Mouse (Mus musculus): Measurements from ENCODE around the gene 1520401A03Rik. TPM values are rescaled to one million over a fixed set of nuclear protein-coding genes. Genes with fewer than 3 reads are reported as not detected.

The 1520401A03Rik gene
- polyA plus RNA-seq, 1 experiment from 2014 or later, result 0.04 TPM

GRCm38 (mm10) chr17:23703301-23703700, 19.3 kb downstream of the 1520401A03Rik start:
- Histone ChIP-seq H3K4me3 (ENCODE audit: low read depth, low read length) (no peak overlapping the region), H3K36me3 (ENCODE audit: control insufficient read depth, insufficient read depth, low read length) (no peaks in the 10 kb centered on the region), H3K9me3 (ENCODE audit: control insufficient read depth, low read length) (no peaks in the 10 kb centered on the region), H3K4me2 (ENCODE audit: low read length) (no peak overlapping the region), H3K9ac (ENCODE audit: low read length) (no peak overlapping the region), H3K27ac (ENCODE audit: low read depth) (no peak overlapping the region), H3K27me3 (replicated peaks; ENCODE audit: control insufficient read depth, insufficient read depth, low read length) (peaks cover 25% of the 10 kb centered on the region; the same call in 1 of the 2 replicates), H3K4me1 (replicated peaks; ENCODE audit: control insufficient read depth, insufficient read depth, low read length) (no peaks in the 10 kb centered on the region)
- no peak for ATAC-seq (replicated peaks; ENCODE audit: low FRiP score, low TSS enrichment, low read depth)
- WGBS, result 86% methylated on average over 9 of the region's 9 CpGs
- DNase-seq (ENCODE audit: low spot score), result no peak

DNA sequence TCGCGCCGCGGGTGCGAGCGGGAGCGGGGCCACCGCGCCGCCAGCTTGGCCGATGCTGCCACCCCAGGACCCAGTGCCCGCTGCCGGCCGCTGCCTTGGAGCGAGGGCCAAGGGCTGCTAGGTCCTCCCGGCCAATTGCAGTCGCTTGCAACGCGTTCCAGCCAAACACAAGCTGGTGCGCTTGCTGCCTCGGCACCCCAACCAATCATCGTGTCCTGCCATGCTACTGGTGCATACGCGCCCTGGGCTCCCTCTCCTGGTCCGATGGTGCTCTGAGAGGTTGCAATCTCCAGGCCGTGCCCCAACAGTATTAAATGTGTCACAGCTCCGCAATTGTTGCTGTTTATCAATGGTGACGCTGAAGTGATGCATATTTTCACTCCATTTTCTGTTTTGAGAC, 22.5 kb downstream of the 1520401A03Rik start:
- peak; percentile 87 for DNase-seq (ENCODE audit: low spot score)
- peak overlapping the region; percentile 52 for H3K4me3 ChIP-seq (ENCODE audit: low read depth, low read length)
- no peaks in the 10 kb centered on the region; the same call in 1 of the 2 replicates for H3K4me1 ChIP-seq (replicated peaks; ENCODE audit: control insufficient read depth, insufficient read depth, low read length)
- H3K9ac ChIP-seq (ENCODE audit: low read length), result peak overlapping the region; percentile 41
- peak overlapping the region; percentile 99 for H3K4me2 ChIP-seq (ENCODE audit: low read length)
- ATAC-seq (replicated peaks; ENCODE audit: low FRiP score, low TSS enrichment, low read depth), result peak; percentile 90
- WGBS, result 0% methylated on average over 27 of the region's 28 CpGs
- H3K27me3 ChIP-seq (replicated peaks; ENCODE audit: control insufficient read depth, insufficient read depth, low read length), result peaks cover 21% of the 10 kb centered on the region; the same call in 1 of the 2 replicates
- H3K36me3 ChIP-seq (ENCODE audit: control insufficient read depth, insufficient read depth, low read length), result no peaks in the 10 kb centered on the region
- H3K9me3 ChIP-seq (ENCODE audit: control insufficient read depth, low read length), result no peaks in the 10 kb centered on the region
- no peak overlapping the region for H3K27ac ChIP-seq (ENCODE audit: low read depth)

DNA sequence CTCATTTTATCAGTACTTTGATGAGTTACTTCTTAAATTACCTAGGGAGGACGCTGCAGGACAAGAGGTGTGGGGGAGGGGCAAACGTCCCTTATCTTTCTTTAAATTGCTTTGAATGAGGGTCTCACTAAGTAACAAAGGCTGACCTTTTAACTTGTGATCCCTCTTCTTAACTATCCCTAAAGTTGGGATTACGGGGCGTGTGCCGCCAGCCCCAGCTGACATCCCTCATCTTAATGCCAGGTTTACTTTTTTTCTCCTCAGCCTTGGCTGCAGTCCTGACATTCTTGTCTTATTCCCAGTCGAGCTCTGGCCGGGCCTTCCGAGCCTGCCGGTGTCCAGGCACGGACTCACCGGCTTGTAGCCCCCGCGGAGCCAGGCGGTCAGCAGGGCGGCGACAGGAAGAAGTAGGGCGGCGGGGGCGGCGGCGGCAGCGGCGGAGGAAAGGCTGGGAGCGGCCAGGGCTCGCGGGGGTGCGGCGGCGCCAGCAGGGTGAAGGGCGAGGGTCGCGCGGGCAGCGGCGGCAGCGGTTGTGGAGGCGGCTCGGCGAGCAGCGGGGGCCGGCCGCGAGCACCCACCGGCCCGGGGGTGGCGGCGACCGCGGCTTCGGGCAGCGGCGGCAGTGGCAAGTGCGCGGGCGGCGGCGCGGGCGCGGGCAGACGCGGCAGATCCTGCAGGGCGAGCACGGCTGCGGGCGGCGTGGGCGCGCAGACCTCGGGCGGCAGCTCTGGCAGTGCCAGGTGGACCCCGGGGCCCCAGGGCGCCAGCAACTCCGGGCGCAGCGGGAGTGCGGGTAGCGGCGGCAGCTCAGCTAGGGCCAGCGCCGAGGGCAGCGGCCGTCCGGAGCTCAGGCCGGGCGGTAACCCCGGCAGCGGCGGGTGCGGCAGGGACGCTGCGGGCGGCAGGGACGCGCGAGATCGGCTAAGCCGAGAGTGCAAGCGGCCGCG, 23.2 kb downstream of the 1520401A03Rik start:
- H3K9me3 ChIP-seq (ENCODE audit: control insufficient read depth, low read length), result no peaks in the 10 kb centered on the region
- peak overlapping the region; percentile 99 for H3K4me2 ChIP-seq (ENCODE audit: low read length)
- peak overlapping the region; percentile 41 for H3K9ac ChIP-seq (ENCODE audit: low read length)
- no peak overlapping the region for H3K27ac ChIP-seq (ENCODE audit: low read depth)
- no peaks in the 10 kb centered on the region; the same call in 1 of the 2 replicates for H3K4me1 ChIP-seq (replicated peaks; ENCODE audit: control insufficient read depth, insufficient read depth, low read length)
- peaks cover 21% of the 10 kb centered on the region; the same call in 1 of the 2 replicates for H3K27me3 ChIP-seq (replicated peaks; ENCODE audit: control insufficient read depth, insufficient read depth, low read length)
- H3K36me3 ChIP-seq (ENCODE audit: control insufficient read depth, insufficient read depth, low read length), result no peaks in the 10 kb centered on the region
- ATAC-seq (replicated peaks; ENCODE audit: low FRiP score, low TSS enrichment, low read depth), result peak; percentile 29
- no peak for DNase-seq (ENCODE audit: low spot score)
- under 1% methylated on average over 61 of the region's 101 CpGs for WGBS
- H3K4me3 ChIP-seq (ENCODE audit: low read depth, low read length), result peak overlapping the region; percentile 52

GRCm38 (mm10) chr17:23695801-23696200, 26.8 kb downstream of the 1520401A03Rik start:
- 11% methylated on average over 3 of the region's 3 CpGs for WGBS
- no peak overlapping the region for H3K9ac ChIP-seq (ENCODE audit: low read length)
- DNase-seq (ENCODE audit: low spot score) (no peak), ATAC-seq (replicated peaks; ENCODE audit: low FRiP score, low TSS enrichment, low read depth) (no peak)
- no peaks in the 10 kb centered on the region; the same call in 1 of the 2 replicates for H3K4me1 ChIP-seq (replicated peaks; ENCODE audit: control insufficient read depth, insufficient read depth, low read length)
- no peak overlapping the region for H3K27ac ChIP-seq (ENCODE audit: low read depth)
- H3K27me3 ChIP-seq (replicated peaks; ENCODE audit: control insufficient read depth, insufficient read depth, low read length), result peaks cover 18% of the 10 kb centered on the region; the same call in 1 of the 2 replicates
- no peaks in the 10 kb centered on the region for H3K36me3 ChIP-seq (ENCODE audit: control insufficient read depth, insufficient read depth, low read length)
- H3K4me2 ChIP-seq (ENCODE audit: low read length), result no peak overlapping the region
- no peak overlapping the region for H3K4me3 ChIP-seq (ENCODE audit: low read depth, low read length)
- H3K9me3 ChIP-seq (ENCODE audit: control insufficient read depth, low read length), result no peaks in the 10 kb centered on the region

GRCm38 (mm10) chr17:23694491-23694890, 28.1 kb downstream of the 1520401A03Rik start:
- H3K4me1 ChIP-seq (replicated peaks; ENCODE audit: control insufficient read depth, insufficient read depth, low read length), result no peaks in the 10 kb centered on the region; the same call in 1 of the 2 replicates
- peak; percentile 70 for ATAC-seq (replicated peaks; ENCODE audit: low FRiP score, low TSS enrichment, low read depth)
- H3K4me3 ChIP-seq (ENCODE audit: low read depth, low read length), result no peak overlapping the region
- no peaks in the 10 kb centered on the region for H3K36me3 ChIP-seq (ENCODE audit: control insufficient read depth, insufficient read depth, low read length)
- WGBS, result 62% methylated on average over 1 of the region's 1 CpGs
- no peak overlapping the region for H3K9ac ChIP-seq (ENCODE audit: low read length)
- no peak overlapping the region for H3K4me2 ChIP-seq (ENCODE audit: low read length)
- no peak overlapping the region for H3K27ac ChIP-seq (ENCODE audit: low read depth)
- H3K9me3 ChIP-seq (ENCODE audit: control insufficient read depth, low read length), result no peaks in the 10 kb centered on the region
- DNase-seq (ENCODE audit: low spot score), result no peak
- H3K27me3 ChIP-seq (replicated peaks; ENCODE audit: control insufficient read depth, insufficient read depth, low read length), result peaks cover 10% of the 10 kb centered on the region; the same call in 1 of the 2 replicates

- Histone ChIP-seq H3K36me3 (ENCODE audit: control insufficient read depth, insufficient read depth, low read length) (no peaks in the 10 kb centered on the region), H3K9me3 (ENCODE audit: control insufficient read depth, low read length) (no peaks in the 10 kb centered on the region), H3K4me2 (ENCODE audit: low read length) (no peak within 1 kb of the TSS), H3K9ac (ENCODE audit: low read length) (no peak within 1 kb of the TSS), H3K4me1 (replicated peaks; ENCODE audit: control insufficient read depth, insufficient read depth, low read length) (no peaks in the 10 kb centered on the region), H3K4me3 (ENCODE audit: low read depth, low read length) (no peak within 1 kb of the TSS), H3K27ac (ENCODE audit: low read depth) (no peak within 1 kb of the TSS), H3K27me3 (replicated peaks; ENCODE audit: control insufficient read depth, insufficient read depth, low read length) (peaks cover 39% of the 10 kb centered on the region)
- 23% methylated on average over 15 of the region's 15 CpGs for WGBS
- ATAC-seq (replicated peaks; ENCODE audit: low FRiP score, low TSS enrichment, low read depth) (peak; percentile 38; the same call in 1 of the 2 replicates), DNase-seq (ENCODE audit: low spot score) (no peak)
These were observed 38.5 kb downstream of the 1520401A03Rik start, which contains the start of gene Cldn9 for GRCm38 (mm10) chr17:23683856-23684672. TSS of gene Cldn9 (minus strand) at chr17:23684026.

GRCm38 (mm10) chr17:23683226-23683625, 39.4 kb downstream of the 1520401A03Rik start:
- no peaks in the 10 kb centered on the region for H3K36me3 ChIP-seq (ENCODE audit: control insufficient read depth, insufficient read depth, low read length)
- H3K4me3 ChIP-seq (ENCODE audit: low read depth, low read length), result no peak overlapping the region
- no peak overlapping the region for H3K9ac ChIP-seq (ENCODE audit: low read length)
- H3K4me1 ChIP-seq (replicated peaks; ENCODE audit: control insufficient read depth, insufficient read depth, low read length), result no peaks in the 10 kb centered on the region
- H3K27me3 ChIP-seq (replicated peaks; ENCODE audit: control insufficient read depth, insufficient read depth, low read length), result peaks cover 47% of the 10 kb centered on the region
- 21% methylated on average over 15 of the region's 15 CpGs for WGBS
- DNase-seq (ENCODE audit: low spot score) (no peak), ATAC-seq (replicated peaks; ENCODE audit: low FRiP score, low TSS enrichment, low read depth) (no peak; the same call in 1 of the 2 replicates)
- no peak overlapping the region for H3K4me2 ChIP-seq (ENCODE audit: low read length)
- H3K9me3 ChIP-seq (ENCODE audit: control insufficient read depth, low read length), result no peaks in the 10 kb centered on the region
- H3K27ac ChIP-seq (ENCODE audit: low read depth), result no peak overlapping the region

DNA sequence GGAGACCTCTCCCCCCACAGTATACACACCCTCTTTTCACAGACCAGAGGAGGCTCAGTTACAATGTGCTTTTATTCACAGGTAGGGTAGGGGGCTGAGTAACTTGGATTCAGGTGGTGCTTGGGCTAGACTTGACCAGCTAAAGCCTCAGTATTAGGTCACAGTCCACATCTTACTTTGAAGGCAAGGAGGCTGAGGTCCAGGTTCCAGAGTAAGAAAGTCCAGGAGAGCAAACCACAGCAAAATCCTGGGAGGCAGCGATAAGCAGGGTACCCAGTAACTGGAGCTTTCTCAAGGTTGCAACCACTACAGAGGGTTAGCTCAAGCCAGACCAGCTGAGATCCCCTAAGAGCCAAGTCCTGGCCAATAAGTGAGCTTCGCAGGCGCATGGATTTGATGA, 40.1 kb downstream of the 1520401A03Rik start:
- no peak for DNase-seq (ENCODE audit: low spot score)
- no peaks in the 10 kb centered on the region for H3K4me1 ChIP-seq (replicated peaks; ENCODE audit: control insufficient read depth, insufficient read depth, low read length)
- no peaks in the 10 kb centered on the region for H3K9me3 ChIP-seq (ENCODE audit: control insufficient read depth, low read length)
- no peak overlapping the region for H3K4me3 ChIP-seq (ENCODE audit: low read depth, low read length)
- H3K36me3 ChIP-seq (ENCODE audit: control insufficient read depth, insufficient read depth, low read length), result no peaks in the 10 kb centered on the region
- H3K27me3 ChIP-seq (replicated peaks; ENCODE audit: control insufficient read depth, insufficient read depth, low read length), result peaks cover 48% of the 10 kb centered on the region
- no peak overlapping the region for H3K4me2 ChIP-seq (ENCODE audit: low read length)
- no peak overlapping the region for H3K9ac ChIP-seq (ENCODE audit: low read length)
- no peak overlapping the region for H3K27ac ChIP-seq (ENCODE audit: low read depth)
- 56% methylated on average over 3 of the region's 3 CpGs for WGBS
- ATAC-seq (replicated peaks; ENCODE audit: low FRiP score, low TSS enrichment, low read depth), result no peak
